Mouse (Mus musculus): ENCODE measurements around the gene Cep170. TPM values are rescaled to one million over a fixed set of nuclear protein-coding genes. Genes with fewer than 3 reads are reported as not detected.

Gene Cep170
- total RNA-seq, 1 experiment from 2014 or later, result 80.3 TPM

GRCm38 (mm10) chr1:176827365-176827764 is 13.5 kb upstream of the Cep170 start:
- peak; percentile 88 for ATAC-seq (replicated peaks; ENCODE audit: insufficient number of reproducible peaks, low FRiP score, low TSS enrichment, poor library complexity, severe bottlenecking)

DNA sequence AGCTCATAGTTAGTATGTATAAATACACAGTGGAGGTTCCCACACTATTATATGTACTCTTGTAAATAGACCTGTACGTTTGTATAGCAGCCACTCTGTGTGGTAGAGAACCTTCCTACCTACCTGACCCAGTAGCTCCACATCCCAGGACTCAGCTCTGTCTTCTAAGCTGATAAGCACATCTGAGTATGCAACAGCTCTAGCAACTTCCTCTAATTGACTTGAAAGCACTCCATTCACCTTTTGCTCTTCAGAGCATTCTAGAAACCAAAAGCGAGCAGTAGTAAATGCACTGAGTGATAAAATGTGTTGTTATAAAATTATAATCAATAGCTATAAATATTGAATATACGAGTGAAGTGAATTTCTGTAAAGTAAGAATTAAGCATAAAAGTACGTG is 13.1 kb upstream of the Cep170 start:
- no peak for ATAC-seq (replicated peaks; ENCODE audit: insufficient number of reproducible peaks, low FRiP score, low TSS enrichment, poor library complexity, severe bottlenecking)

- peak; percentile 75 for ATAC-seq (replicated peaks; ENCODE audit: insufficient number of reproducible peaks, low FRiP score, low TSS enrichment, poor library complexity, severe bottlenecking)
Measured at GRCm38 (mm10) chr1:176826186-176826585, 12.3 kb upstream of the Cep170 start.

DNA sequence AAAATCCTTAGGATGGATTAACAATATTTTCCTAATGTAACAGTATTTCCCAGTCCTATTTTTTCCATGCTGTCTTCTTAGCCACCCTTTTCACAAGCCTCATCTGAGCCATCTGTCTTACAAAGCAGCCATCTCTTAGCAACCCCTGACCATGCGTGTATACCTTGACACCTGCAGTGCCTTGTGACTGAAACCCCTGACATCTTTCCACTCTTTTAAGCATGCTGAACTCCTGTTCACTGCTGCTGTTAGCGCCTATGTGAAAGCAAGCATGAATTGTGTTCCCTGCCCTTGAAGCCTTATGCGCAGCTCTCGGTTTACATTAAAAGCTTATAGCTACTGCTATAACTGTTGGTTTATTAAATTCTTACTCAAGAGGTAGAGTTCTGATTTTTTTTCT is 11.2 kb upstream of the Cep170 start:
- no peak for ATAC-seq (replicated peaks; ENCODE audit: insufficient number of reproducible peaks, low FRiP score, low TSS enrichment, poor library complexity, severe bottlenecking)

DNA sequence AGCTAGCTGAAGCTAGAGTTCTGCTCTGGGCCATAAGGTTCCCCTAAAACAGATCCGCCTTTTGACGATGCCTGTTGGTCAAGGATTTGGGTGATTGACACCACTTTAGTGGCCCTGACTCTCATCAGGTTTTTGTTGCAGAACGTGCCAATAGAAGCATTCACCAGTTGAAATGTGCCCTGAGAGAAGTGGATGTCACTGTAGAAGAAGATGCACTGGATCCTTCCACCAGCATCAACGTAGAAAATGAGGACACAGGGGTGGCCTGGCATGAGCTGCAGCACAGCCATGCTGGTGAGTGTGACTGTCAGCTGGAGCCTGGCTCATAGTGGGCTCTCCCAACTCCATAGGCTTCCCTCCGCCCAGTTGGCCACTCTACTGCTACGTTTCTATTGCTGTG is 10.7 kb upstream of the Cep170 start:
- ATAC-seq (replicated peaks; ENCODE audit: insufficient number of reproducible peaks, low FRiP score, low TSS enrichment, poor library complexity, severe bottlenecking), result no peak

DNA sequence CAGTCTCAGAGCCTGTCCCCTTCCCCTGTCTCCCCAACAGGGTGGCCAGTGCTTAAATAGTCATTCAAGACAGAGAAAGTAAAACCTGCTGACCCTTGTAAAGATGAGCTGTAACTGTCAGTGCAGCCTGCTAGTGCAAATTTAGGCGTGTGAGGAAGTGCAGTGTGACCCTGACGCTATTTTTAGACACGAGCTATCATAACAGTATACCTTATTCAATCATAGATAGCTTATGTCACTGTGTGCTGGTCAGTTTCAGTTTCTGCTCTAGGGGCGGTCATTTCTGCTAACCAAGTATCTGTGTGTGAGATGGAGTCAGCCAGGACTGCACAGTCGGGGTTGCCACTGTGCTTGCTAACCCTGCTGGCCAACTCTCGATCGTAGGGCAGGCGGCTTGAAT is 10.0 kb upstream of the Cep170 start:
- ATAC-seq (replicated peaks; ENCODE audit: insufficient number of reproducible peaks, low FRiP score, low TSS enrichment, poor library complexity, severe bottlenecking), result peak; percentile 56

- no peak for ATAC-seq (replicated peaks; ENCODE audit: insufficient number of reproducible peaks, low FRiP score, low TSS enrichment, poor library complexity, severe bottlenecking)
Measured at GRCm38 (mm10) chr1:176822949-176823348, 9.1 kb upstream of the Cep170 start.

DNA sequence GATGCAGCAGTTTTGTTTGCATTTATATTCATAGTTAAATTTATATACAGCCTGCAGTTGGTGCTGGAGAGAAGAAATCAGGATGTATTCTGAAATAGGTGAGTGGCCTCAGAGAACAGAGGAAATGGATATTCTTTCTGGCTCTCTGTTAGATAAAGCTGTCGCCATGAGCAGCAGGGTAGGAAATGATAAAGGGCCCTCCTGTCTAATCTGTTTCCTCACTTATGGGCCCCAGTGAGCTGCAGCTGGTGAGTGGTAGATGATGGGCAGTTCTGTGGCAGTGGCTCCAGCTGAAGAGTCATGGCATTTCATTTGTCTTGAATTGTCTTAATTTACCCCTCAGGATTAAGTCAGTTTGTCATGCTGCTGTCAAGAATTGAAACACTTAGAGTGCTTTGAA is 8.1 kb upstream of the Cep170 start:
- ATAC-seq (replicated peaks; ENCODE audit: insufficient number of reproducible peaks, low FRiP score, low TSS enrichment, poor library complexity, severe bottlenecking), result no peak

- peak; percentile 40 for ATAC-seq (replicated peaks; ENCODE audit: insufficient number of reproducible peaks, low FRiP score, low TSS enrichment, poor library complexity, severe bottlenecking)
Measured at GRCm38 (mm10) chr1:176818763-176819162, 4.9 kb upstream of the Cep170 start.

DNA sequence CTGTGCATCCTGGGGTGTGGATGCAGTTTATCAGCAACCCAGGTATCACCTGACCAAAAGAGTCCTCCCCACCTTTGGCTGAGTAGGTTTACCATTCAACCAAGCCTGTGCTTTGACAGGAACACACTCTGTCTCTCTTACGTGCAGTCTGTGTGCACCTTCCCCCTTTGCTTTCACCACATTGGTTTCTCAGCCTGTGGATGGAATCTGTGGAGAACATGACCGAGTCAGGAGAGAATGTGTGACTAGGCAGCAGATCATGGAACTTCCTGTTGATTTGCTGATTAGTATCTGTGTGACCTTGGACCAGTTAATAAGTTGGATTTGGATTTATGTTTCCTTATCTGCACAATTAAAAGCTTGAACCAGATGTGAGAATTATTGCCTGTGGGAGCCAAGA is 4.3 kb upstream of the Cep170 start:
- no peak for ATAC-seq (replicated peaks; ENCODE audit: insufficient number of reproducible peaks, low FRiP score, low TSS enrichment, poor library complexity, severe bottlenecking)

DNA sequence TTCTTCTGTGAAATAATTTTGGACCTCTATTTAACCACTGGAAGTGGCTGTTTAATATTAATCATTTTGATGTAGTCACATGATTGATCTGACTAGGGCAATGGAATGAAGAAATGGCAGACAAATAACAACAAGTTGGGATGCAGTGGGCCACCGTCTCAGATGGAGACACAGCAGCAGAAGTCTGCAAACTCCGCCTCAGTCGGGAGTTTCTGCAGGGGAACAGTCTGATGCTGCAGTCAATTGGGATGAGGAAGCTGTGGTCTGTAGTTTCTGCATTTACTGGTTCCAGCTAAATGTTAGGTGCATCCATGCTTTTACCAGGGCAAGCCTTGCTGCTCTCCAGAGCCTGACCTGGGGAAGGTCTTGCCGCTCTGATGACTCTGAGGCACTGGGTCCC is 2.9 kb upstream of the Cep170 start:
- peak; percentile 21 for ATAC-seq (replicated peaks; ENCODE audit: insufficient number of reproducible peaks, low FRiP score, low TSS enrichment, poor library complexity, severe bottlenecking)

- ATAC-seq (replicated peaks; ENCODE audit: insufficient number of reproducible peaks, low FRiP score, low TSS enrichment, poor library complexity, severe bottlenecking), result peak; percentile 87
Measured at GRCm38 (mm10) chr1:176814591-176815062, 760 bp upstream of the Cep170 start, which contains the start of gene Sdccag8. Gene Sdccag8 (plus strand): TSS chr1:176814660.

DNA sequence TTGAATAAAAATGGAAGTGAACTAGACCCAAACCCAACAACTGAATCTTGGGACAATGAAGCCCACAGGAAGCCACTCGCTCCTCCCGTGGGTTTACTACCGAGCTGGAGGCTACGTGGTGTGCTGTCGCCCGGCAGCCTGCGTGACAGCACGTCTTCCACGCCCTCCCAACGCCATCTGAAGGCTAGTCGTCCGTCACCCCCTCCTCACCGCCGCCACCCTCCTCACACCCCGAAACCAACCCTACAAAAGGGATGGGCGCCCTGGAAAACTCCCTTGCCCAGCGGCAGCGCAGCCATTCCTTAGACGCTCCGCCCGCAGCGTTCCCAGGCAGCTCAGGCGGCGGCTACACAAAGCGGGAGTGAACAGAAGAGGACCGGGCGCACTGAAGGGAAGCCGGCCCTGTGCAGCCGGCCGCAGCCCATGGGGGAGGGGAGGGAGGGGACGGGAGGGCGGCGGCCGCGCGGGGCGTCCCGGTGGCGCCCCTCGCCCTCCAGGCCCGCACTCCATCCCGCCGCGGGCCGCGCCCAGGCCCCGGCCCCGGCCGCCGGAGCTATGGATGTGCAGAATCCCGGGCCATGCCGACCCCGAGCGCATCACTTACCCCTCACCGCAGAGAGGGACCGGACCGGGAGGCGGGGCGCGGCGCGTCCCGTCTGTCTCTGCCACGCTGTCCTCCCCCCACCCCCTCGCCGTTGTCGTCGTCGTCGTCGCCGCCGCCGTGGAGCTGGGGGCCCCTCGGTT is 403 bp downstream of the Cep170 start:
- peak; percentile 29; the same call in 1 of the 2 replicates for ATAC-seq (replicated peaks; ENCODE audit: insufficient number of reproducible peaks, low FRiP score, low TSS enrichment, poor library complexity, severe bottlenecking)

DNA sequence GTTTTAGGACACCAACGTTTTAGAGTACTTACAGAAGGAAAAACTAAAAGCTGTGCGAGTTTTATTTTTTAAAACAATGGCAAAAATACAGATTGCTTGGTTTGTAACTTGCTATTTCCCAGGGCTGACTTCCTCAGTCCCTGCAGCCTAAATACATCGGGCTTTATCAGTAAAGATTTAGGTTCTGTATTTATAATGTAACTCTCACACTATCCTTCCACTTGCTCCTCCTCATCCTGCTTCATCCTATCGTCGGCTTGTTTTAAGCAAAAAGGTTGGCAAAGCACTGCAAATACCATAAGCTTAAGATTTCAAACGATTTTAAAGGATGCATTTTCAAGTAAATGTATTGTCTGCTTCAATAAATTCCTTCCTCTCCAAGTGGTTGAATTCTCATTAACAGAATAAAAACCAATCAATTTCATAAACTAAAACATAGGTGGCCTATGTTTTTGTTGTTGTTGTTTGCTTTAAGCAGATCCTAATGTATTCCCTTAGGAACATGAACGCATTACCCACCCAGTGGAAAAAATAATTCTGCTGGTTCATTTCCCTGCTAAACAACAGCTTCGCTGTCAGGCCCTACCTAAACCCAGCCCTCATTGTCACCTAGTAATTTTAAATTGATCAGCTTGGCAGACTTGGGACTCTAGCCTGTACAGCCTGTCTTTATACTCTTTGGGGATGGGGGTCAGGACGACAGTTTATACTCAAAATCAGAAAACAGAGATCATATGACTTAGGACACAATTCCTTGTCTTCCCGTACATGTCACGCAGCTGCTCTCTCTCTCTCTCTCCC is 1.2 kb downstream of the Cep170 start:
- ATAC-seq (replicated peaks; ENCODE audit: insufficient number of reproducible peaks, low FRiP score, low TSS enrichment, poor library complexity, severe bottlenecking), result no peak

GRCm38 (mm10) chr1:176811892-176812291 is 2.0 kb downstream of the Cep170 start:
- no peak for ATAC-seq (replicated peaks; ENCODE audit: insufficient number of reproducible peaks, low FRiP score, low TSS enrichment, poor library complexity, severe bottlenecking)

DNA sequence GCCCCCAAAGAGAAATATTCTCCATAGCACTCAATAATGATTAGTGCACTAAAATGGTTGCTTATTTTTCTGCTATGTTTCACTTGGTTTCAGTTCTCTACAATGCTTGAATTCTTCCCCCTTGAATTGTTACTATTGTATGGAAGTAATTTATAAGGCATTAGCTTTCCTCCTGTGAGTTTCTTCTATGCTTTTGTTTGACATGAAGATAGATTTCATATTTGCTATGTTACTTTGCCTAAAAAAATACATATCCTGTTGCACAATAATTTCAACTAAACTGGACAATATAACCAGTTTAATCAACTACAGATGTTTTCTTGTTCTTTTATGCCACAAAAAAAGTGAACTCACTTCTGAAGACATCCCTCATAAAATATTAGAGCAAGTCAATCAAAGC is 3.7 kb downstream of the Cep170 start:
- ATAC-seq (replicated peaks; ENCODE audit: insufficient number of reproducible peaks, low FRiP score, low TSS enrichment, poor library complexity, severe bottlenecking), result no peak

- peak; percentile 80 for ATAC-seq (replicated peaks; ENCODE audit: insufficient number of reproducible peaks, low FRiP score, low TSS enrichment, poor library complexity, severe bottlenecking)
Measured at GRCm38 (mm10) chr1:176800728-176801365, 13.0 kb downstream of the Cep170 start.

DNA sequence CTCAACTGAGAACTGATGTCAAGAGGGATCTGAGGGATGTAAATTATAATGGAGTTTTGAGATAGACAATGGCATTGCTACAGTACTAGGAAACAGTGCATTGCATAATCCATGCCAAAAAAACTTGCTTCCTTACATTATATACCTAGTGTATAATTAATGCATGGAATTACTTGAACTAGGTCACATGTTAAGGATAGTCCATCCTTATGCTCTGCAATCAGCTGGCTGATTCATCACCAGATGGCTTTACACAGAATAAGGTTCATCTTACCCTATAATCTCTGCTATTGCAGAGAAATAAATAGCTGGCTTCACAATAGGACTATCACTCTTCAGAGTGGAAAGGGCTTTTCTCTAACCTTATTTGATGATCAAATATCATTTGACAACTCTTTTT is 15.2 kb downstream of the Cep170 start:
- no peak for ATAC-seq (replicated peaks; ENCODE audit: insufficient number of reproducible peaks, low FRiP score, low TSS enrichment, poor library complexity, severe bottlenecking)

- ATAC-seq (replicated peaks; ENCODE audit: insufficient number of reproducible peaks, low FRiP score, low TSS enrichment, poor library complexity, severe bottlenecking), result no peak
Measured at GRCm38 (mm10) chr1:176792175-176792574, 21.7 kb downstream of the Cep170 start.
